Mouse (Mus musculus) kidney, embryonic 14.5 days (tissue): ENCODE data around the gene Alkal2. TPM values are rescaled to one million over a fixed set of nuclear protein-coding genes. Genes with fewer than 3 reads are reported as not detected.

ENCODE experiments used
- polyA plus RNA-seq: library from polyadenylated mRNA; unstranded; fragments of >200 nt; fragmentation: Nextera tagmentation; extraction: Ambion mirVana; gene quantifications from 2 replicates; pipeline ENCODE4 v1.2.1, GENCODE M21; 2014

The Alkal2 gene
- polyA plus RNA-seq, 1 experiment from 2014 or later, result 0.15 TPM

Other genes with a start within 250 kb of the Alkal2 start
- gene Acp1, start 27.3 kb downstream of the Alkal2 start, polyA plus RNA-seq, result 216 and 230 TPM in 2 replicates
- gene Sh3yl1, start 27.3 kb downstream of the Alkal2 start, polyA plus RNA-seq, result 22.9 and 23.0 TPM in 2 replicates
- gene Fam110c, start 189.5 kb downstream of the Alkal2 start, polyA plus RNA-seq, result 2.4 and 3.2 TPM in 2 replicates